Mouse (Mus musculus) left cerebral cortex, adult 2 months (tissue): Measurements from ENCODE around the gene Tmed5. TPM values are rescaled to one million over a fixed set of nuclear protein-coding genes. Genes with fewer than 3 reads are reported as not detected.

Source experiments
- DNase-seq, 2 experiments: peaks; one replicate each; pipeline ENCODE4 v3.0.0; 2021 to 2022; ENCODE audit warnings: low spot score in 2 of 2, mixed read lengths in 1 of 2; ENCODE audit errors: extremely low spot score in 1 of 2
- H3K27ac ChIP-seq: fragments of 200-600 bp; 2 replicates; pipeline ENCODE4 v1.8.1; 2022
- H3K4me3 ChIP-seq: fragments of 200-600 bp; 2 replicates; pipeline ENCODE4 v1.8.1; 2022
- CTCF ChIP-seq: fragments of 200-600 bp; IDR thresholded peaks from 2 replicates; pipeline ENCODE4 v1.8.1; 2022; ENCODE audit warnings: antibody characterized with exemption, mild to moderate bottlenecking, moderate library complexity
- intact Hi-C: fragments of 180-260 bp; cut with DNase I; formaldehyde crosslinking; loops from one replicate; pipeline ENCODE4 v1.15.1; 2025
- total RNA-seq, 2 experiments: library from RNA; stranded (reverse); gene quantifications; 2 replicates each; pipeline ENCODE4 v1.2.3; 2021

The Tmed5 gene
- total RNA-seq, 2 experiments from 2014 or later: 25.6 TPM

GRCm38 (mm10) chr5:108085440-108085839 is 47.0 kb downstream of the Tmed5 start:
- intact Hi-C loops: loop anchor here (5.0 kb wide), 1 partner anchor 178 kb away; no protein-coding TSS in a partner anchor
- peak; percentile 31 for TF ChIP-seq CTCF
- peak in 1 of 2 experiments; percentile 6 for DNase-seq
- Histone ChIP-seq H3K4me3 (no peak overlapping the region), H3K27ac (no peak overlapping the region)

GRCm38 (mm10) chr5:108082380-108082779 is 50.0 kb downstream of the Tmed5 start:
- Histone ChIP-seq H3K27ac (no peak overlapping the region), H3K4me3 (no peak overlapping the region)
- intact Hi-C loops: loop anchor here (1.0 kb wide), 1 partner anchor 48 kb away; no protein-coding TSS in a partner anchor
- TF ChIP-seq CTCF: peak; percentile 48
- DNase-seq: no peak

GRCm38 (mm10) chr5:108079603-108080002 is 52.8 kb downstream of the Tmed5 start:
- intact Hi-C loops: no loop called here

GRCm38 (mm10) chr5:108076833-108077540 is 55.4 kb downstream of the Tmed5 start:
- H3K4me3 ChIP-seq: no peak overlapping the region
- no peak for TF ChIP-seq CTCF
- intact Hi-C loops: no loop called here
- DNase-seq: no peak
- no peak overlapping the region for H3K27ac ChIP-seq

More at GRCm38 (mm10) chr5:108079603-108080002, 52.8 kb downstream of the Tmed5 start:
- no peak overlapping the region for H3K4me3 ChIP-seq
- no peak for DNase-seq
- no peak for TF ChIP-seq CTCF
- no peak overlapping the region for H3K27ac ChIP-seq

GRCm38 (mm10) chr5:108076241-108076640 is 56.2 kb downstream of the Tmed5 start:
- no peak overlapping the region for H3K27ac ChIP-seq
- intact Hi-C loops: no loop called here
- no peak for TF ChIP-seq CTCF
- H3K4me3 ChIP-seq: no peak overlapping the region
- no peak for DNase-seq

- TF ChIP-seq CTCF: no peak
- DNase-seq: no peak
- intact Hi-C loops: no loop called here
- H3K27ac ChIP-seq: no peak overlapping the region
- H3K4me3 ChIP-seq: no peak overlapping the region
These were observed 60.1 kb downstream of the Tmed5 start for GRCm38 (mm10) chr5:108072301-108072700.

GRCm38 (mm10) chr5:108065465-108066411 is 66.7 kb downstream of the Tmed5 start, which contains the start of gene Mtf2:
TSS of gene Mtf2 (plus strand) at chr5:108065674.
- Histone ChIP-seq H3K27ac (peak within 1 kb of the TSS; percentile 90), H3K4me3 (peak within 1 kb of the TSS; percentile 99)
- TF ChIP-seq CTCF: peak; percentile 24
- DNase-seq: peak; percentile 97 to 98
- intact Hi-C loops: loop anchor here (1.0 to 10.0 kb wide), 3 partner anchors 67 to 199 kb away; partner anchors contain the start of genes Ccdc18, Dr1, Fam69a and Tmed5

- H3K27ac ChIP-seq: no peak overlapping the region
- no peak for DNase-seq
- intact Hi-C loops: loop anchor here (10.0 kb wide), 1 partner anchor 204 kb away; the partner anchor contains the start of gene Dr1
- TF ChIP-seq CTCF: no peak
- no peak overlapping the region for H3K4me3 ChIP-seq
These were observed 72.0 kb downstream of the Tmed5 start for GRCm38 (mm10) chr5:108060413-108060812.

Other genes starting within 250 kb of the Tmed5 start
- gene Rpl5, start 232.1 kb downstream of the Tmed5 start, total RNA-seq: 10 to 100 TPM; 53.8 to 61.6 TPM
- 10 to 100 TPM; 27.1 to 31.7 TPM for gene Fam69a, start 145.5 kb downstream of the Tmed5 start, total RNA-seq
- gene Mtf2, start 66.9 kb downstream of the Tmed5 start, total RNA-seq: 10 to 100 TPM; 63.9 to 68.0 TPM
- gene Ccdc18, start 255 bp upstream of the Tmed5 start, total RNA-seq: 1 to 10 TPM in 1 of 2 experiments, under 1 TPM in 1; 0.91 to 1.2 TPM
- 10 to 100 TPM; 33.9 to 34.8 TPM for gene Dr1, start 136.3 kb upstream of the Tmed5 start, total RNA-seq
- gene Pigg, start 180.0 kb upstream of the Tmed5 start, total RNA-seq: 10 to 100 TPM; 13.1 to 14.1 TPM
- gene Gm42517, start 235.3 kb upstream of the Tmed5 start, total RNA-seq: 10 to 100 TPM; 59.8 to 70.1 TPM